Mouse (Mus musculus) liver, adult 2 months (tissue): ENCODE measurements around the gene Kras. TPM values are rescaled to one million over a fixed set of nuclear protein-coding genes. Genes with fewer than 3 reads are reported as not detected.

Experiments used
- DNase-seq: peaks from one replicate; pipeline ENCODE4 v3.0.0-alpha.2; 2011; ENCODE audit warnings: low read depth, low spot score; ENCODE audit errors: extremely low read depth
- H3K27ac ChIP-seq: fragments of 200-500 bp; replicated peaks from 2 replicates; pipeline ENCODE4 v1.5.1; 2012; ENCODE audit warnings: low read depth, mild to moderate bottlenecking, control low read depth, inconsistent platforms, low read length; ENCODE audit not compliant: insufficient read depth
- H3K27me3 ChIP-seq: fragments of 200-500 bp; 2 replicates; pipeline ENCODE4 v1.6.1; 2012; ENCODE audit warnings: mild to moderate bottlenecking, moderate library complexity, low read length, inconsistent platforms; ENCODE audit not compliant: control insufficient read depth, insufficient read depth
- H3K36me3 ChIP-seq: fragments of 200-500 bp; 2 replicates; pipeline ENCODE4 v1.6.1; 2012; ENCODE audit warnings: low read length, inconsistent platforms; ENCODE audit not compliant: control insufficient read depth, insufficient read depth
- H3K4me1 ChIP-seq: fragments of 200-500 bp; 2 replicates; pipeline ENCODE4 v1.6.1; 2011; ENCODE audit warnings: low read length; ENCODE audit not compliant: control insufficient read depth, insufficient read depth
- H3K4me3 ChIP-seq: fragments of 200-500 bp; 2 replicates; pipeline ENCODE4 v1.5.1; 2011; ENCODE audit warnings: low read depth, mild to moderate bottlenecking, control low read depth, low read length, moderate library complexity; ENCODE audit not compliant: insufficient read depth
- H3K79me2 ChIP-seq: fragments of 200-500 bp; 2 replicates; pipeline ENCODE4 v1.6.1; 2012; ENCODE audit warnings: inconsistent platforms, mild to moderate bottlenecking, low read length, moderate library complexity; ENCODE audit not compliant: control insufficient read depth, insufficient read depth
- H3K9ac ChIP-seq: fragments of 200-500 bp; 2 replicates; pipeline ENCODE4 v1.6.1; 2012; ENCODE audit warnings: low read depth, mild to moderate bottlenecking, control low read depth, inconsistent platforms, low read length
- CTCF ChIP-seq: fragments of 200-500 bp; IDR thresholded peaks from 2 replicates; pipeline ENCODE4 v1.5.1; 2011; ENCODE audit warnings: low read depth, low read length, control low read depth
- POLR2A ChIP-seq: fragments of 200-500 bp; IDR thresholded peaks from 2 replicates; pipeline ENCODE4 v1.6.1; 2011; ENCODE audit warnings: low read length, control low read depth; ENCODE audit not compliant: insufficient read depth; ENCODE audit errors: extremely low read depth
- WGBS: fragments of 180-500 bp; shearing (Covaris S2); methylation state at CpG from one replicate; pipeline ENCODE4 v1.1.7; 2018; 5-methylcytosine and 5-hydroxymethylcytosine counted together
- polyA plus RNA-seq: library from polyadenylated mRNA; depleted of rRNA; stranded (reverse); fragments of >200 nt; gene quantifications from 2 replicates; pipeline ENCODE4 v1.2.3, GENCODE M21; 2012
- total RNA-seq: library from RNA; depleted of rRNA; stranded (reverse); fragments of >200 nt; gene quantifications from 2 replicates; pipeline ENCODE4 v1.2.3, GENCODE M21; 2014

The Kras gene
- total and polyA plus RNA-seq, 2 experiments = 8.4 to 9.9 TPM

- no peak for DNase-seq
- TF ChIP-seq CTCF (no peak), POLR2A (no peak)
- Histone ChIP-seq H3K79me2 (no peaks in the 10 kb centered on the region), H3K4me1 (no peaks in the 10 kb centered on the region), H3K27me3 (no peaks in the 10 kb centered on the region), H3K36me3 (no peaks in the 10 kb centered on the region), H3K9ac (no peak overlapping the region), H3K4me3 (no peak overlapping the region), H3K27ac (no peak overlapping the region)
- 62% methylated on average over 2 of the region's 2 CpGs for WGBS
These were observed 6.6 kb upstream of the Kras start for GRCm38 (mm10) chr6:145256701-145257073.

- no peaks in the 10 kb centered on the region for H3K36me3 ChIP-seq
- no peaks in the 10 kb centered on the region for H3K4me1 ChIP-seq
- 61% methylated on average over 13 of the region's 13 CpGs for WGBS
- no peaks in the 10 kb centered on the region for H3K79me2 ChIP-seq
- TF ChIP-seq CTCF = no peak
- no peak for TF ChIP-seq POLR2A
- no peak for DNase-seq
- no peak overlapping the region for H3K4me3 ChIP-seq
- no peaks in the 10 kb centered on the region for H3K27me3 ChIP-seq
- no peak overlapping the region for H3K27ac ChIP-seq
- no peak overlapping the region for H3K9ac ChIP-seq
These were observed 6.1 kb upstream of the Kras start for GRCm38 (mm10) chr6:145255952-145256700.

- no peaks in the 10 kb centered on the region for H3K36me3 ChIP-seq
- peaks cover 6% of the 10 kb centered on the region; the same call in 1 of the 2 replicates for H3K79me2 ChIP-seq
- H3K9ac ChIP-seq = peak overlapping the region; percentile 99
- TF ChIP-seq POLR2A = no peak
- peak overlapping the region; percentile 7; the same call in 1 of the 2 replicates for H3K27ac ChIP-seq
- WGBS = 33% methylated on average over 16 of the region's 16 CpGs
- H3K4me1 ChIP-seq = peaks cover 10% of the 10 kb centered on the region
- no peak for DNase-seq
- H3K4me3 ChIP-seq = peak overlapping the region; percentile 77
- H3K27me3 ChIP-seq = no peaks in the 10 kb centered on the region
These were observed 781 bp upstream of the Kras start for GRCm38 (mm10) chr6:145250820-145251219.

- Histone ChIP-seq H3K9ac (peak overlapping the region; percentile 99), H3K79me2 (peaks cover 9% of the 10 kb centered on the region; the same call in 1 of the 2 replicates), H3K27me3 (no peaks in the 10 kb centered on the region), H3K4me1 (peaks cover 10% of the 10 kb centered on the region), H3K36me3 (no peaks in the 10 kb centered on the region), H3K4me3 (peak overlapping the region; percentile 77), H3K27ac (peak overlapping the region; percentile 53)
- peak; percentile 27 for DNase-seq
- TF ChIP-seq CTCF (no peak), POLR2A (0 out of 2 replicates have a peak, but pooled peaks have one; percentile 3)
- WGBS = 7% methylated on average over 116 of the region's 124 CpGs
These were observed 501 bp downstream of the Kras start for GRCm38 (mm10) chr6:145249291-145250184.

- Histone ChIP-seq H3K4me3 (no peak overlapping the region), H3K36me3 (peaks cover 2% of the 10 kb centered on the region; the same call in 1 of the 2 replicates), H3K27ac (no peak overlapping the region), H3K27me3 (no peaks in the 10 kb centered on the region), H3K4me1 (peaks cover 10% of the 10 kb centered on the region), H3K79me2 (peaks cover 12% of the 10 kb centered on the region; the same call in 1 of the 2 replicates), H3K9ac (no peak overlapping the region)
- DNase-seq = peak; percentile 69
- WGBS = 13% methylated on average over 3 of the region's 3 CpGs
- TF ChIP-seq CTCF (no peak), POLR2A (no peak)
These were observed 2.2 kb downstream of the Kras start for GRCm38 (mm10) chr6:145247886-145248285.
